Mouse (Mus musculus) adrenal gland (tissue): ENCODE data around the gene Elmo1.

Experiments used
- intact Hi-C: fragments of 180-260 bp; cut with DNase I; formaldehyde crosslinking; loops from one replicate; pipeline ENCODE4 v1.15.1; 2025

The Elmo1 gene

GRCm38 (mm10) chr13:20306180-20307177 lies 216.1 kb downstream of the Elmo1 start:
- intact Hi-C loops: loop anchor here (10.0 kb wide), 1 partner anchor 288 kb away; no protein-coding TSS in a partner anchor

- intact Hi-C loops: loop anchor here (10.0 kb wide), 1 partner anchor 287 kb away; no protein-coding TSS in a partner anchor
Measured at GRCm38 (mm10) chr13:20307381-20307780, 217.0 kb downstream of the Elmo1 start.

- intact Hi-C loops: loop anchor here (2.0 to 10.0 kb wide), 4 partner anchors 161 to 846 kb away; no protein-coding TSS in a partner anchor
Measured at GRCm38 (mm10) chr13:20311612-20312011, 221.2 kb downstream of the Elmo1 start.

GRCm38 (mm10) chr13:20313345-20313744 lies 222.9 kb downstream of the Elmo1 start:
- intact Hi-C loops: loop anchor here (5.0 to 10.0 kb wide), 3 partner anchors 624 to 844 kb away; no protein-coding TSS in a partner anchor

GRCm38 (mm10) chr13:20316139-20316538 lies 225.7 kb downstream of the Elmo1 start:
- intact Hi-C loops: loop anchor here (10.0 kb wide), 1 partner anchor 719 kb away; no protein-coding TSS in a partner anchor

GRCm38 (mm10) chr13:20318615-20319219 lies 228.3 kb downstream of the Elmo1 start:
- intact Hi-C loops: loop anchor here (10.0 kb wide), 1 partner anchor 716 kb away; no protein-coding TSS in a partner anchor

- intact Hi-C loops: no loop called here
Measured at GRCm38 (mm10) chr13:20320232-20320631, 229.8 kb downstream of the Elmo1 start.

GRCm38 (mm10) chr13:20323478-20323877 lies 233.1 kb downstream of the Elmo1 start:
- intact Hi-C loops: no loop called here

GRCm38 (mm10) chr13:20327064-20327463 lies 236.7 kb downstream of the Elmo1 start:
- intact Hi-C loops: no loop called here

- intact Hi-C loops: no loop called here
Measured at GRCm38 (mm10) chr13:20327975-20328374, 237.6 kb downstream of the Elmo1 start.

GRCm38 (mm10) chr13:20328672-20329071 lies 238.3 kb downstream of the Elmo1 start:
- intact Hi-C loops: no loop called here

GRCm38 (mm10) chr13:20330954-20331353 lies 240.6 kb downstream of the Elmo1 start:
- intact Hi-C loops: no loop called here

- intact Hi-C loops: no loop called here
Measured at GRCm38 (mm10) chr13:20335051-20335888, 244.9 kb downstream of the Elmo1 start.

GRCm38 (mm10) chr13:20335889-20336497 lies 245.6 kb downstream of the Elmo1 start:
- intact Hi-C loops: no loop called here

GRCm38 (mm10) chr13:20342881-20343280 lies 252.5 kb downstream of the Elmo1 start:
- intact Hi-C loops: no loop called here

- intact Hi-C loops: no loop called here
Measured at GRCm38 (mm10) chr13:20349754-20350153, 259.4 kb downstream of the Elmo1 start.

GRCm38 (mm10) chr13:20352631-20353030 lies 262.2 kb downstream of the Elmo1 start:
- intact Hi-C loops: no loop called here

- intact Hi-C loops: no loop called here
Measured at GRCm38 (mm10) chr13:20353862-20354603, 263.6 kb downstream of the Elmo1 start.

- intact Hi-C loops: no loop called here
Measured at GRCm38 (mm10) chr13:20354604-20354999, 264.2 kb downstream of the Elmo1 start.

GRCm38 (mm10) chr13:20362541-20362940 lies 272.1 kb downstream of the Elmo1 start:
- intact Hi-C loops: no loop called here
